Comparison of ENCODE assay signal across 41 mouse cellular contexts in genomic region chr1:21326733-21327132, GRCm38 (mm10). TPM values are rescaled to one million over a fixed set of nuclear protein-coding genes. Genes with fewer than 3 reads are reported as not detected.
A peak's percentile ranks its signal among the peaks of the same experiment; 100 is the strongest.
DNase-seq lines count a peak whose midpoint lies in the region; ATAC-seq and TF ChIP-seq lines count a peak whose summit lies in the region.
"Had no signal": no experiment of that assay in that cellular context is flagged by ENCODE, and none has a peak within 500 bp of the region (broad histone marks: within the 10 kb centered on the region; RNA-seq: fewer than 3 reads in every experiment).

No protein-coding gene starts in this region.

- no peaks in the 10 kb centered on the region for H3K36me3 ChIP-seq in intestine, embryonic 14.5 days (ENCODE audit: control insufficient read depth, insufficient read depth, low read length)
- H3K36me3 ChIP-seq in intestine, embryonic 15.5 days, result no peaks in the 10 kb centered on the region
- H3K36me3 ChIP-seq in CH12.LX (replicated peaks in 1 of 2; ENCODE audit: control insufficient read depth in 1 of 2, insufficient read depth in 1 of 2, low read length in 1 of 2), result no peaks in the 10 kb centered on the region
- H3K36me3 ChIP-seq: embryonic facial prominence, embryonic 12.5 days; forebrain, embryonic 10.5 days; forebrain, embryonic 15.5 days; heart, embryonic 13.5 days; hindbrain, embryonic 10.5 days; hindbrain, embryonic 15.5 days; limb, embryonic 12.5 days; liver, embryonic 13.5 days; midbrain, embryonic 12.5 days; neural tube, embryonic 12.5 days had no signal

- H3K27ac ChIP-seq in intestine, embryonic 14.5 days (ENCODE audit: low read depth), result no peak overlapping the region
- no peak overlapping the region for H3K27ac ChIP-seq in intestine, embryonic 15.5 days
- H3K27ac ChIP-seq in CH12.LX (ENCODE audit: insufficient read depth, low read depth), result no peak overlapping the region
- H3K27ac ChIP-seq: embryonic facial prominence, embryonic 12.5 days; forebrain, embryonic 10.5 days; forebrain, embryonic 15.5 days; heart, adult 2 months; heart, embryonic 13.5 days; hindbrain, embryonic 10.5 days; hindbrain, embryonic 15.5 days; layer of hippocampus, adult 2 months; left cerebral cortex, adult 2 months; limb, embryonic 12.5 days; liver, embryonic 13.5 days; midbrain, embryonic 12.5 days; neural tube, embryonic 12.5 days had no signal

- H3K4me1 ChIP-seq in intestine, embryonic 14.5 days (replicated peaks; ENCODE audit: control insufficient read depth, insufficient read depth, low read length), result no peaks in the 10 kb centered on the region
- H3K4me1 ChIP-seq in intestine, embryonic 15.5 days (replicated peaks), result no peaks in the 10 kb centered on the region
- H3K4me1 ChIP-seq in CH12.LX (ENCODE audit: control insufficient read depth in 1 of 2, insufficient read depth in 2 of 2), result peaks cover 0 to 7% of the 10 kb centered on the region in 2 experiments; a peak in 2 of 4 replicates
- H3K4me1 ChIP-seq: embryonic facial prominence, embryonic 12.5 days; forebrain, embryonic 10.5 days; heart, embryonic 13.5 days; hindbrain, embryonic 10.5 days; hindbrain, embryonic 15.5 days; limb, embryonic 12.5 days; megakaryocyte, embryonic 14.5 days; midbrain, embryonic 12.5 days; neural tube, embryonic 12.5 days had no signal

- ATAC-seq in intestine, embryonic 14.5 days (replicated peaks; ENCODE audit: low FRiP score, low TSS enrichment, low read depth), result no peak
- no peak for ATAC-seq in intestine, embryonic 15.5 days
- no peak for ATAC-seq in megakaryocyte, adult 5-6 weeks (ENCODE audit: poor library complexity, severe bottlenecking)
- ATAC-seq: forebrain, embryonic 15.5 days; inflammation-experienced regulatory T-cells, adult 6 months; Patski had no signal

- H3K4me3 ChIP-seq in intestine, embryonic 14.5 days (ENCODE audit: low read depth, low read length), result no peak overlapping the region
- H3K4me3 ChIP-seq in intestine, embryonic 15.5 days (replicated peaks), result no peak overlapping the region
- no peak overlapping the region for H3K4me3 ChIP-seq in CH12.LX (replicated peaks in 1 of 3; ENCODE audit: low read depth in 2 of 3, low read length in 2 of 3, poor library complexity in 1 of 3)
- H3K4me3 ChIP-seq: embryonic facial prominence, embryonic 12.5 days; forebrain, embryonic 10.5 days; forebrain, embryonic 15.5 days; heart, adult 2 months; heart, embryonic 13.5 days; hindbrain, embryonic 10.5 days; hindbrain, embryonic 15.5 days; layer of hippocampus, adult 2 months; left cerebral cortex, adult 2 months; limb, embryonic 12.5 days; liver, embryonic 13.5 days; megakaryocyte, embryonic 14.5 days; midbrain, embryonic 12.5 days; myocyte; neural tube, embryonic 12.5 days had no signal

- no peak for TF ChIP-seq POLR2A in CH12.LX (IDR thresholded peaks at IDR 0.05; ENCODE audit: low read depth, low read length)

- no peak overlapping the region for H3K4me2 ChIP-seq in intestine, embryonic 14.5 days (ENCODE audit: low read length)
- no peak overlapping the region for H3K4me2 ChIP-seq in intestine, embryonic 15.5 days (replicated peaks)
- H3K4me2 ChIP-seq in CH12.LX (ENCODE audit: insufficient read depth, low read depth, poor library complexity, severe bottlenecking), result no peak overlapping the region
- H3K4me2 ChIP-seq: embryonic facial prominence, embryonic 12.5 days; forebrain, embryonic 15.5 days; heart, embryonic 13.5 days; hindbrain, embryonic 15.5 days; limb, embryonic 12.5 days; liver, embryonic 13.5 days; midbrain, embryonic 12.5 days; neural tube, embryonic 12.5 days had no signal

- WGBS in intestine, embryonic 14.5 days, result 92% methylated on average over 7 of the region's 7 CpGs
- WGBS in intestine, embryonic 15.5 days, result 87% methylated on average over 7 of the region's 7 CpGs

- in situ Hi-C loops in CH12.LX (cut with MboI; ENCODE audit: low pct_ligation_motif_present, low pct_unique_long_range_greater_than_20kb, low sequenced_read_pairs), result no loop called here

- dilution Hi-C loops in CH12.LX (cut with MboI; ENCODE audit: extremely low pct_ligation_motif_present, extremely low pct_unique_long_range_greater_than_20kb, low sequenced_read_pairs), result no loop called here

- no peaks in the 10 kb centered on the region for H3K9me3 ChIP-seq in intestine, embryonic 14.5 days (ENCODE audit: control insufficient read depth, low read length)
- no peaks in the 10 kb centered on the region for H3K9me3 ChIP-seq in intestine, embryonic 15.5 days
- peaks cover 4% of the 10 kb centered on the region for H3K9me3 ChIP-seq in CH12.LX (replicated peaks; ENCODE audit: low read length)
- H3K9me3 ChIP-seq: embryonic facial prominence, embryonic 12.5 days; forebrain, embryonic 15.5 days; hindbrain, embryonic 15.5 days; limb, embryonic 12.5 days; liver, embryonic 13.5 days; midbrain, embryonic 12.5 days; neural tube, embryonic 12.5 days had no signal

- no peak for TF ChIP-seq RAD21 in CH12.LX (IDR thresholded peaks at IDR 0.05; ENCODE audit: low read depth, low read length)

- H3K79me2 ChIP-seq in CH12.LX (replicated peaks; ENCODE audit: control insufficient read depth, extremely low read depth, insufficient read depth, poor library complexity, severe bottlenecking), result no peaks in the 10 kb centered on the region

- TF ChIP-seq CTCF in CH12.LX (conservative IDR thresholded peaks at IDR 0.05 in 1 of 2, IDR thresholded peaks at IDR 0.05 in 1 of 2; ENCODE audit: low read depth in 2 of 2, low read length in 2 of 2), result no peak

- peak; percentile 36 for DNase-seq in intestine, embryonic 14.5 days (ENCODE audit: low spot score)
- DNase-seq in kidney, adult 9 months, result peak; percentile 89
- DNase-seq in kidney, postnatal 10 days, result no peak
- peak; percentile 28 for DNase-seq in CH12.LX (ENCODE audit: extremely low read depth)
- DNase-seq in kidney, postnatal 36 days, result peak; percentile 67 to 70
- DNase-seq in testis, postnatal 14 days (ENCODE audit: low spot score), result no peak
- DNase-seq: adrenal gland, postnatal 14 days; cerebellum, adult 11 months; cerebellum, adult 9-11 months; embryo, embryonic 11 days; heart, adult 2 months; heart, postnatal 10 days; liver, embryonic 13.5 days; lung, adult 2 months; lung, postnatal 14 days; right cerebral cortex, adult 18-20 months had no signal

- no peak for TF ChIP-seq EP300 in CH12.LX (IDR thresholded peaks at IDR 0.05; ENCODE audit: low read length)

- H3K9ac ChIP-seq in intestine, embryonic 14.5 days (ENCODE audit: low read length), result no peak overlapping the region
- H3K9ac ChIP-seq in intestine, embryonic 15.5 days, result no peak overlapping the region
- no peak overlapping the region for H3K9ac ChIP-seq in CH12.LX (ENCODE audit: insufficient read depth, low read depth)
- H3K9ac ChIP-seq: embryonic facial prominence, embryonic 12.5 days; forebrain, embryonic 15.5 days; heart, embryonic 13.5 days; hindbrain, embryonic 15.5 days; limb, embryonic 12.5 days; liver, embryonic 13.5 days; midbrain, embryonic 12.5 days; neural tube, embryonic 12.5 days had no signal

- H3K27me3 ChIP-seq in intestine, embryonic 14.5 days (replicated peaks; ENCODE audit: control insufficient read depth, insufficient read depth, low read length), result no peaks in the 10 kb centered on the region
- no peaks in the 10 kb centered on the region for H3K27me3 ChIP-seq in intestine, embryonic 15.5 days (replicated peaks)
- no peaks in the 10 kb centered on the region for H3K27me3 ChIP-seq in CH12.LX (replicated peaks)
- H3K27me3 ChIP-seq: embryonic facial prominence, embryonic 12.5 days; forebrain, embryonic 15.5 days; heart, embryonic 13.5 days; hindbrain, embryonic 15.5 days; limb, embryonic 12.5 days; liver, embryonic 13.5 days; megakaryocyte, embryonic 14.5 days; midbrain, embryonic 12.5 days; neural tube, embryonic 12.5 days had no signal

TF ChIP-seq in CH12.LX, 34 proteins besides CTCF, POLR2A, EP300 and RAD21:
- TF ChIP-seq NELFE (IDR thresholded peaks at IDR 0.05; ENCODE audit: low read depth, low read length) (no peak), ZC3H11A (IDR thresholded peaks at IDR 0.05; ENCODE audit: low read depth, low read length) (no peak), ELF1 (IDR thresholded peaks at IDR 0.05; ENCODE audit: low read depth, low read length) (no peak), ZMIZ1 (IDR thresholded peaks at IDR 0.05; ENCODE audit: low read depth, low read length) (no peak), E2F4 (IDR thresholded peaks at IDR 0.05; ENCODE audit: insufficient replicate concordance, low read depth, low read length) (no peak)

RNA-seq across cellular contexts. Expression of gene Khdc1a, which starts 22.7 kb away (rescaled TPM):
- not detected in 2 replicates for polyA plus RNA-seq in intestine, embryonic 14.5 days (2014; fragmentation: Nextera tagmentation; extraction: Ambion mirVana)
- polyA plus RNA-seq in intestine, embryonic 15.5 days (2015; fragmentation: Nextera tagmentation; extraction: Ambion mirVana), result not detected in 2 replicates
- total RNA-seq in CH12.LX (2012; rRNA removed) (not detected in 2 replicates), CH12.LX (2014; rRNA removed) (not detected in 2 replicates)
- polyA plus RNA-seq in CH12.LX (2012; ENCODE audit: insufficient read length, low read depth), result not detected in 2 replicates
- 0.16 and 0.27 TPM in 2 replicates for total RNA-seq in megakaryocyte, adult 5-6 weeks (2015)
- total RNA-seq in megakaryocyte, adult 5-6 weeks (2017), result 0.04 and 0.81 TPM in 2 replicates
- total RNA-seq: adrenal gland, postnatal 14 days; gastrocnemius, adult 8-10 months; gastrocnemius, postnatal 4 days; heart, adult 2 months; heart, postnatal 10 days; layer of hippocampus, adult 2 months; layer of hippocampus, postnatal 14 days; left cerebral cortex, adult 2 months; left cerebral cortex, postnatal 25 days; midbrain, postnatal 0 days had no signal
- polyA plus RNA-seq: embryonic facial prominence, embryonic 12.5 days; forebrain, embryonic 10.5 days; forebrain, embryonic 15.5 days; heart, adult 2 months; hindbrain, embryonic 10.5 days; hindbrain, embryonic 15.5 days; limb, embryonic 12.5 days; liver, embryonic 13.5 days; lung, adult 2 months; midbrain, embryonic 12.5 days; midbrain, postnatal 0 days; myocyte; neural tube, embryonic 12.5 days; Patski; spleen, adult 2 months; testis, adult 2 months had no signal

RNA-seq across cellular contexts. Expression of gene Khdc1c, which starts 41.4 kb away (rescaled TPM):
- polyA plus RNA-seq in intestine, embryonic 14.5 days (2014; fragmentation: Nextera tagmentation; extraction: Ambion mirVana), result not detected in 2 replicates
- not detected in 2 replicates for polyA plus RNA-seq in intestine, embryonic 15.5 days (2015; fragmentation: Nextera tagmentation; extraction: Ambion mirVana)
- not detected in 2 replicates for total RNA-seq in CH12.LX (2012; rRNA removed)
- total RNA-seq in CH12.LX (2014; rRNA removed), result not detected in 2 replicates
- polyA plus RNA-seq in CH12.LX (2012; ENCODE audit: insufficient read length, low read depth), result not detected in 2 replicates
- total RNA-seq in megakaryocyte, adult 5-6 weeks (2015), result not detected in 2 replicates
- total RNA-seq in megakaryocyte, adult 5-6 weeks (2017), result not detected in 2 replicates
- total RNA-seq: adrenal gland, postnatal 14 days; gastrocnemius, adult 8-10 months; gastrocnemius, postnatal 4 days; heart, adult 2 months; heart, postnatal 10 days; layer of hippocampus, adult 2 months; layer of hippocampus, postnatal 14 days; left cerebral cortex, adult 2 months; left cerebral cortex, postnatal 25 days; MEL; midbrain, postnatal 0 days had no signal
- polyA plus RNA-seq: embryonic facial prominence, embryonic 12.5 days; forebrain, embryonic 10.5 days; forebrain, embryonic 15.5 days; heart, adult 2 months; heart, embryonic 13.5 days; hindbrain, embryonic 10.5 days; hindbrain, embryonic 15.5 days; inflammation-experienced regulatory T-cells, adult 6 months; limb, embryonic 12.5 days; liver, embryonic 13.5 days; lung, adult 2 months; midbrain, embryonic 12.5 days; midbrain, postnatal 0 days; myocyte; neural tube, embryonic 12.5 days; Patski; spleen, adult 2 months; testis, adult 2 months had no signal

RNA-seq across cellular contexts. Expression of gene Khdc1b, which starts 56.6 kb away (rescaled TPM):
- polyA plus RNA-seq in intestine, embryonic 14.5 days (2014; fragmentation: Nextera tagmentation; extraction: Ambion mirVana), result 0.12 and 0.20 TPM in 2 replicates
- not detected in 2 replicates for polyA plus RNA-seq in intestine, embryonic 15.5 days (2015; fragmentation: Nextera tagmentation; extraction: Ambion mirVana)
- total RNA-seq in CH12.LX (2012; rRNA removed), result not detected in 2 replicates
- not detected in 2 replicates for total RNA-seq in CH12.LX (2014; rRNA removed)
- polyA plus RNA-seq in CH12.LX (2012; ENCODE audit: insufficient read length, low read depth), result not detected in 2 replicates
- total RNA-seq in megakaryocyte, adult 5-6 weeks (2015), result not detected in 2 replicates
- total RNA-seq in megakaryocyte, adult 5-6 weeks (2017), result not detected in 2 replicates
- total RNA-seq: adrenal gland, postnatal 14 days; gastrocnemius, adult 8-10 months; gastrocnemius, postnatal 4 days; heart, adult 2 months; heart, postnatal 10 days; layer of hippocampus, adult 2 months; layer of hippocampus, postnatal 14 days; left cerebral cortex, adult 2 months; left cerebral cortex, postnatal 25 days; MEL; midbrain, postnatal 0 days had no signal
- polyA plus RNA-seq: forebrain, embryonic 10.5 days; heart, adult 2 months; heart, embryonic 13.5 days; hindbrain, embryonic 10.5 days; liver, embryonic 13.5 days; lung, adult 2 months; myocyte; Patski; testis, adult 2 months had no signal

Comparison
In these comparisons a context has a peak if more than half of its experiments do, and no peak if none do; other contexts are left out.
1. DNase-seq: peak in intestine, embryonic 14.5 days (single experiment), kidney, adult 9 months (single experiment), CH12.LX (single experiment) and kidney, postnatal 36 days (2 of 2); none in kidney, postnatal 10 days (single experiment) and testis, postnatal 14 days (single experiment).